In the genomic region with DNA sequence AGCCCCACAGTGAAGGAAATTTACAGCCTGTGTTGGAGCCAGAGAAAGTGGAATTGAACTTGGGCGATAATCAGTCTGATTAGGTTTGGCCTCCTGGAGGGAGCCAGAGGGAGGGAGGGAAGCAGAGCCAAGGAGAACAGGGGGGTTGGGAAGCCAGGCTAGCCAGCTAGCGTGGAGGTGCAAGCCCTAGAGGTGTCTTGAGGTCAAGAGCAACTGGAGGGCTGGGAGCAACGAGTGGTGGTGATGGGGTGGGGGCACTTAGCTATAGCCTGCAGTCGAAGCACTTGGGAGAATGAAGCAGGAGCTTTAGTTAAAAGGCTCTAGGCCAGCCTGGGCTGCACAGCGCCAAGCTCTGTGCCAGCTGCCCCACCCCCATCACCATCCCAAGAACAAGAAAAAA, we compare ENCODE assay signal across 29 mouse cellular contexts. TPM values are rescaled to one million over a fixed set of nuclear protein-coding genes. Genes with fewer than 3 reads are reported as not detected.
DNase-seq lines count a peak whose midpoint lies in the region; ATAC-seq lines count a peak whose summit lies in the region.
"Had no signal": no experiment of that assay in that cellular context is flagged by ENCODE, and none has a peak within 500 bp of the region (broad histone marks: within the 10 kb centered on the region; RNA-seq: fewer than 3 reads in every experiment).

No protein-coding gene starts in this region.

- no peak overlapping the region for H3K27ac ChIP-seq in kidney, embryonic 16.5 days (ENCODE audit: low read length)
- H3K27ac ChIP-seq: forebrain, embryonic 10.5 days; gastrocnemius, adult 2 months; heart, embryonic 15.5 days; hindbrain, postnatal 0 days; layer of hippocampus, adult 2 months; limb, embryonic 12.5 days; liver, embryonic 12.5 days had no signal

- H3K27me3 ChIP-seq in kidney, embryonic 16.5 days (ENCODE audit: insufficient read depth, low read length): no peaks in the 10 kb centered on the region
- H3K27me3 ChIP-seq: limb, embryonic 12.5 days had no signal

- no peak for ATAC-seq in kidney, embryonic 16.5 days (ENCODE audit: low FRiP score, low TSS enrichment)
- ATAC-seq: activated CD4-positive, CD25-positive, alpha-beta regulatory T cell, adult 4 months; hindbrain, postnatal 0 days; intestine, embryonic 16.5 days; liver, embryonic 12.5 days had no signal

- DNase-seq in kidney, adult 11 months: peak; percentile 70
- peak; percentile 31 for DNase-seq in ovary, adult 18-20 months (ENCODE audit: low spot score)
- no peak for DNase-seq in ovary, postnatal 10 days (ENCODE audit: low spot score)
- DNase-seq in kidney, postnatal 25 days: peak; percentile 41 to 81
- no peak for DNase-seq in cerebellum, adult 9-11 months
- no peak for DNase-seq in embryo, embryonic 10 days (ENCODE audit: low spot score)
- DNase-seq: adrenal gland, postnatal 10 days; B cell, adult 2 months; cerebellum, adult 2 months; cerebellum, postnatal 36 days; gastrocnemius, adult 2 months; heart, postnatal 36 days; lung, adult 18-20 months; lung, postnatal 10 days; right cerebral cortex, adult 18-20 months; right cerebral cortex, postnatal 4 days; thymus, postnatal 25 days had no signal

- H3K4me1 ChIP-seq in kidney, embryonic 16.5 days (ENCODE audit: insufficient read depth, low read length): peaks cover 8% of the 10 kb centered on the region
- H3K4me1 ChIP-seq: heart, embryonic 15.5 days; liver, embryonic 12.5 days had no signal

- no peak overlapping the region for H3K9ac ChIP-seq in kidney, embryonic 16.5 days (replicated peaks; ENCODE audit: low read length)
- H3K9ac ChIP-seq: heart, embryonic 15.5 days; limb, embryonic 12.5 days; liver, embryonic 12.5 days had no signal

- WGBS in kidney, embryonic 16.5 days: 12% methylated on average over 5 of the region's 5 CpGs

- H3K36me3 ChIP-seq in kidney, embryonic 16.5 days (ENCODE audit: insufficient read depth, low read length): no peaks in the 10 kb centered on the region
- H3K36me3 ChIP-seq: forebrain, embryonic 10.5 days; heart, embryonic 15.5 days; limb, embryonic 12.5 days; liver, embryonic 12.5 days had no signal

- no peak overlapping the region for H3K4me3 ChIP-seq in kidney, embryonic 16.5 days (ENCODE audit: low read length)
- H3K4me3 ChIP-seq: forebrain, embryonic 10.5 days; gastrocnemius, adult 2 months; heart, embryonic 15.5 days; layer of hippocampus, adult 2 months; limb, embryonic 12.5 days; liver, embryonic 12.5 days had no signal

- no peak overlapping the region for H3K4me2 ChIP-seq in kidney, embryonic 16.5 days (replicated peaks; ENCODE audit: low read depth, low read length)
- H3K4me2 ChIP-seq: heart, embryonic 15.5 days; limb, embryonic 12.5 days; liver, embryonic 12.5 days; midbrain, embryonic 11.5 days had no signal

- no peaks in the 10 kb centered on the region for H3K9me3 ChIP-seq in kidney, embryonic 16.5 days (ENCODE audit: low read length)
- H3K9me3 ChIP-seq: forebrain, embryonic 10.5 days; heart, embryonic 15.5 days; limb, embryonic 12.5 days; liver, embryonic 12.5 days had no signal

RNA-seq across cellular contexts. Expression of a gene that starts 13.3 kb away (rescaled TPM):
- polyA plus RNA-seq in kidney, embryonic 16.5 days (2015; fragmentation: Nextera tagmentation; extraction: Ambion mirVana): 9.4 and 11.9 TPM in 2 replicates

RNA-seq across cellular contexts. Expression of a gene that starts 19.8 kb away (rescaled TPM):
- not detected in 2 replicates for polyA plus RNA-seq in kidney, embryonic 16.5 days (2015; fragmentation: Nextera tagmentation; extraction: Ambion mirVana)
- polyA plus RNA-seq: cerebellum, adult 2 months; forebrain, embryonic 10.5 days; heart, embryonic 15.5 days; hindbrain, postnatal 0 days; limb, embryonic 12.5 days; liver, embryonic 12.5 days; midbrain, embryonic 11.5 days; midbrain, postnatal 0 days; stomach, embryonic 14.5 days had no signal

RNA-seq across cellular contexts. Expression of a gene that starts 57.2 kb away (rescaled TPM):
- 0.29 and 0.53 TPM in 2 replicates for polyA plus RNA-seq in kidney, embryonic 16.5 days (2015; fragmentation: Nextera tagmentation; extraction: Ambion mirVana)
- polyA plus RNA-seq: activated CD4-positive, CD25-positive, alpha-beta regulatory T cell, adult 4 months; midbrain, embryonic 11.5 days had no signal

Comparison
In these comparisons a context has a peak if more than half of its experiments do, and no peak if none do; other contexts are left out.
1. DNase-seq: peak in kidney, adult 11 months (single experiment), ovary, adult 18-20 months (single experiment) and kidney, postnatal 25 days (2 of 2); none in ovary, postnatal 10 days (single experiment), cerebellum, adult 9-11 months (single experiment) and embryo, embryonic 10 days (single experiment).